In the genomic region with DNA sequence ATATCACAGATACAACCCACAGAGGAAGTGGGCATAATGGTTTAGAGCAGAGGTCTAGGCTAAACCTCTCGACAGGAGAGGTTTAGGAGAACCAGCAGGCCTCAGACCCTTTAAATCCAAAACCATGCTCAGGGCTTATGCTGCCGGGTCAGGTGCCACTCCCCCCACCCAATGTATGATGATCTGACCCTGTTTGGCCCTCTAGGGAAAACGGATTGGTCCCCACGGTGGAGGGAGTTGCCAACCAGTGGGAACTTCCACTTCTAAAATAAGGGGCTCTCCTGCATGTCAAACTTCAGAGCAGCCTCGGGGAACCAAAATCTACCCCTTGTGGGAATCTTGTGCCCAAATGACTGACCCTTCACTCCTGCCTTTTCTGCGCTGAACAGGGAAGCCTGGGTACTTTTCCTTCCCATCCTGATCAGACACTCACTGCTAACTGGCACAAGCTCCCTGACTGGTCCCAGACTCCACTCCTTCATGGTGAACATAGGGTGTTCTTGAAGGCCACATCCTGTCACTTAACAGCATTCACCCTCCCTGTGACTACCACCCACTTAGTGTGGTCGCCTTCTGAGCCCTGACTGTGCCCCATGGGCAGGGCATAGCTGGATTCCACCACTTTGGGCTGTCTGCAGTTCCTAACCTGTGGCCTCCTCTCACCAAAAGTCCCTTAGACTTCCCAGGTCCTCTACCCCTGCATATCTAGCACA, we compare ENCODE assay signal across 11 mouse cellular contexts. TPM values are rescaled to one million over a fixed set of nuclear protein-coding genes. Genes with fewer than 3 reads are reported as not detected.
DNase-seq lines count a peak whose midpoint lies in the region; ATAC-seq and TF ChIP-seq lines count a peak whose summit lies in the region.
"Had no signal": no experiment of that assay in that cellular context is flagged by ENCODE, and none has a peak within 500 bp of the region (broad histone marks: within the 10 kb centered on the region; RNA-seq: fewer than 3 reads in every experiment).

No protein-coding gene starts in this region.

- 66% methylated on average over 7 of the region's 7 CpGs for WGBS in heart, embryonic 13.5 days
- 21% methylated on average over 7 of the region's 7 CpGs for WGBS in spleen, adult 2 months
- WGBS in intestine, postnatal 0 days = 63% methylated on average over 7 of the region's 7 CpGs
- WGBS in stomach, postnatal 0 days = 55% methylated on average over 7 of the region's 7 CpGs

- TF ChIP-seq POLR2A in spleen, adult 2 months (IDR thresholded peaks at IDR 0.05; ENCODE audit: low read depth, low read length) = no peak

- ATAC-seq in heart, embryonic 13.5 days (ENCODE audit: extremely low read depth, insufficient number of reproducible peaks, low FRiP score, low TSS enrichment) = no peak
- no peak for ATAC-seq in intestine, postnatal 0 days
- no peak for ATAC-seq in stomach, postnatal 0 days (ENCODE audit: low FRiP score, low TSS enrichment)
- ATAC-seq: hindbrain, embryonic 16.5 days had no signal

- no peak for DNase-seq in heart, adult 11 months
- no peak for DNase-seq in spleen, adult 2 months (ENCODE audit: low read depth in 1 of 2, low spot score in 2 of 2)
- no peak for DNase-seq in spleen, postnatal 4 days (ENCODE audit: low spot score in 2 of 2)
- DNase-seq in stomach, postnatal 0 days (ENCODE audit: low spot score) = no peak
- no peak for DNase-seq in cerebellum, postnatal 36 days
- no peak for DNase-seq in layer of hippocampus, adult 8-10 months (ENCODE audit: low spot score in 2 of 2)

- TF ChIP-seq CTCF in spleen, adult 2 months (IDR thresholded peaks at IDR 0.05; ENCODE audit: extremely low read depth, insufficient read depth, insufficient read length, insufficient replicate concordance) = no peak
- no peak for TF ChIP-seq CTCF in intestine, postnatal 0 days (IDR thresholded peaks at IDR 0.05; ENCODE audit: low read depth)
- no peak for TF ChIP-seq CTCF in stomach, postnatal 0 days (IDR thresholded peaks at IDR 0.05; ENCODE audit: low read depth)

- H3K27me3 ChIP-seq in heart, embryonic 13.5 days (replicated peaks) = peaks cover 11% of the 10 kb centered on the region; the same call in 1 of the 2 replicates
- H3K27me3 ChIP-seq in spleen, adult 2 months (ENCODE audit: control insufficient read depth, insufficient read depth, low read length) = no peaks in the 10 kb centered on the region
- H3K27me3 ChIP-seq in intestine, postnatal 0 days (replicated peaks; ENCODE audit: control insufficient read depth, insufficient read depth, low read length) = no peaks in the 10 kb centered on the region
- no peaks in the 10 kb centered on the region for H3K27me3 ChIP-seq in stomach, postnatal 0 days (ENCODE audit: control insufficient read depth, insufficient read depth, low read length)

- no peaks in the 10 kb centered on the region for H3K9me3 ChIP-seq in heart, embryonic 13.5 days
- H3K9me3 ChIP-seq in intestine, postnatal 0 days (ENCODE audit: control insufficient read depth) = no peaks in the 10 kb centered on the region
- no peaks in the 10 kb centered on the region for H3K9me3 ChIP-seq in stomach, postnatal 0 days (ENCODE audit: control insufficient read depth, low read length)

- peaks cover 51% of the 10 kb centered on the region for H3K4me1 ChIP-seq in heart, embryonic 13.5 days
- H3K4me1 ChIP-seq in spleen, adult 2 months (ENCODE audit: control insufficient read depth, insufficient read depth, insufficient read length) = peaks cover 55% of the 10 kb centered on the region
- peaks cover 28% of the 10 kb centered on the region for H3K4me1 ChIP-seq in intestine, postnatal 0 days (replicated peaks; ENCODE audit: control insufficient read depth, insufficient read depth, low read length)
- H3K4me1 ChIP-seq in stomach, postnatal 0 days (replicated peaks; ENCODE audit: control insufficient read depth, insufficient read depth) = peaks cover 14% of the 10 kb centered on the region

- H3K4me2 ChIP-seq in heart, embryonic 13.5 days = no peak overlapping the region; the same call in 1 of the 2 replicates
- H3K4me2 ChIP-seq in intestine, postnatal 0 days (replicated peaks; ENCODE audit: low read depth) = peak overlapping the region; percentile 69
- peak overlapping the region; percentile 3; the same call in 1 of the 2 replicates for H3K4me2 ChIP-seq in stomach, postnatal 0 days (replicated peaks; ENCODE audit: low read depth)

- H3K36me3 ChIP-seq in heart, embryonic 13.5 days = no peaks in the 10 kb centered on the region
- H3K36me3 ChIP-seq in spleen, adult 2 months (ENCODE audit: control insufficient read depth, insufficient read depth, low read length) = 0 out of 2 replicates have a peak, but pooled peaks cover 1% of the 10 kb centered on the region
- no peaks in the 10 kb centered on the region for H3K36me3 ChIP-seq in intestine, postnatal 0 days (ENCODE audit: control insufficient read depth, insufficient read depth)
- no peaks in the 10 kb centered on the region for H3K36me3 ChIP-seq in stomach, postnatal 0 days (ENCODE audit: control insufficient read depth, insufficient read depth, low read length)

- TF ChIP-seq EP300 in stomach, postnatal 0 days (optimal IDR thresholded peaks at IDR 0.05) = no peak

- H3K9ac ChIP-seq in heart, embryonic 13.5 days = peak overlapping the region; percentile 60
- 0 out of 2 replicates have a peak overlapping the region, but pooled peaks have one; percentile 23 for H3K9ac ChIP-seq in intestine, postnatal 0 days (ENCODE audit: low read depth, low read length)
- 0 out of 2 replicates have a peak overlapping the region, but pooled peaks have one; percentile 18 for H3K9ac ChIP-seq in stomach, postnatal 0 days (ENCODE audit: low read length)

- no peak overlapping the region for H3K4me3 ChIP-seq in heart, embryonic 13.5 days
- H3K4me3 ChIP-seq in spleen, adult 2 months (ENCODE audit: extremely low read depth, insufficient read depth, insufficient read length) = peak overlapping the region; percentile 14; the same call in 1 of the 2 replicates
- H3K4me3 ChIP-seq in intestine, postnatal 0 days (ENCODE audit: low read depth, low read length) = no peak overlapping the region; the same call in 1 of the 2 replicates
- H3K4me3 ChIP-seq in stomach, postnatal 0 days (ENCODE audit: low read depth, low read length) = no peak overlapping the region
- H3K4me3 ChIP-seq: left cerebral cortex, adult 2 months; midbrain, embryonic 10.5 days had no signal

- peak overlapping the region; percentile 65; the same call in 1 of the 2 replicates for H3K27ac ChIP-seq in heart, embryonic 13.5 days (replicated peaks)
- peak overlapping the region; percentile 74 for H3K27ac ChIP-seq in spleen, adult 2 months (ENCODE audit: insufficient read depth, low read length)
- H3K27ac ChIP-seq in intestine, postnatal 0 days (ENCODE audit: low read depth, low read length) = peak overlapping the region; percentile 83
- H3K27ac ChIP-seq in stomach, postnatal 0 days (replicated peaks) = peak overlapping the region; percentile 78
- H3K27ac ChIP-seq: left cerebral cortex, adult 2 months had no signal

RNA-seq across cellular contexts. Expression of gene Cd82, which starts 3.6 kb away (rescaled TPM):
- polyA plus RNA-seq in heart, embryonic 13.5 days (2015; fragmentation: Nextera tagmentation; extraction: Ambion mirVana) = 24.6 and 27.2 TPM in 2 replicates
- polyA plus RNA-seq in spleen, adult 2 months (2012; rRNA removed) = 205 and 209 TPM in 2 replicates
- 184 and 199 TPM in 2 replicates for polyA plus RNA-seq in intestine, postnatal 0 days (2015; fragmentation: Nextera tagmentation; extraction: Ambion mirVana)
- polyA plus RNA-seq in stomach, postnatal 0 days (2015; fragmentation: Nextera tagmentation; extraction: Ambion mirVana) = 93.5 and 105 TPM in 2 replicates
- 10 to 100 TPM; 21.7 to 42.4 (median 29.3) TPM for total RNA-seq in layer of hippocampus, adult 8-10 months (2022)
